Mouse (Mus musculus): Measurements from ENCODE around the gene Pakap.

Pakap gene

DNA sequence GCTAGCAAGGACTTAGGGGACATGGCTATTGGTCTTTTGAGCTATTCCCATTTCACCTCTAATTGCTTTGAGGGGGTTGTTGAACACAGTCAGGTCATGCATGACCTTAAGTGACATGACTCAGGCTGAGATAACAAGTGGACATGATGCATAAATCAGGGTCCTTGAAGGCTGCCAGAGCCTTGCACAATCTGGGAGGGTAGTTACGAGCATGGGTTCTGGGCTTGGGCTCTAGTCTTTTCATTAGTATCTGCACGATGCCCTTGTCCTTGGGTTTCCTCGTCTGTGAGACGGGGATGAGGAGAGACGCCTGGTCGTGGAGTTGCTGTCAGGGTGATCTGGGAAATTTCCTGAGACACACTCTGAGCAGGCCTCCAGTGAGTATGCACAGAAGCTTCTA, 6.7 kb downstream of the Pakap start:
- DNase-seq (ENCODE audit: low spot score): no peak

DNA sequence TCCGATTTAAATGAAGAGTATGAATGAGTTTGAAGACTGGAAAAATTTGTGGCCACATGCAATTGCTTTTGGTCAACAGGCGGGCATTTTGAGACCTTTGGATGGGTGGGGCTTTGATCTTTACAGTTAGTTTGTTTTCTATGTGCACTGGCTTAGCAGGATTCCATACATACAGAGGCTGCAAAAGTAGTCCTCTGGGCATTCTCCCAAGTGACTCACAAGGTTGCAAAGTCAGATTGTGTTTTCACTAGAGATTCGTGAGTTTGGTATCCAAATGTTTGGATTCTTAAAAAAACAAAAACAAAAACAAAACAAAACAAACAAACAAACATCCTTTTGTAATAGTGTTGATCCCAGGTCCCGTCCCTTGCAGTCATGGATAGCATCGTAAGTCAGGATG, 7.7 kb downstream of the Pakap start:
- no peak for DNase-seq (ENCODE audit: low spot score)

DNA sequence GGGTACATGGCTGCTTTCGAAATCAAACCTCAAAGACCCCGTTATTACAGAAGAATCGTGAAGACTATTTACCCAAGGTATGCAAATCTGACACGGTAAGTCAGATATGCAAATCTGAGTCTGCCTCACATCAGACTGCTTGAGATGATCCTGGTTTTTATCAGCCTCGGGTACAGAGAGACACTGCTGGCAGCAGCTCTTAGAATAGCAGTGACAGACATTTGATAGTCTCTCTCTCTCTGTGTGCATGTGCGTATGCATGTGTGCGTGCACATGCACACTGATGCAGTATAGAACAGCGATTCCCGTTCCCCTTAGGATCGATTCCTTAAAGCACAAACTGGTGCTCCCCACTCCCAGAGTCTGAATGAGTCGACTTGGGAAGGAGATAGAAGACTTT, 8.1 kb downstream of the Pakap start:
- no peak for DNase-seq (ENCODE audit: low spot score)

DNA sequence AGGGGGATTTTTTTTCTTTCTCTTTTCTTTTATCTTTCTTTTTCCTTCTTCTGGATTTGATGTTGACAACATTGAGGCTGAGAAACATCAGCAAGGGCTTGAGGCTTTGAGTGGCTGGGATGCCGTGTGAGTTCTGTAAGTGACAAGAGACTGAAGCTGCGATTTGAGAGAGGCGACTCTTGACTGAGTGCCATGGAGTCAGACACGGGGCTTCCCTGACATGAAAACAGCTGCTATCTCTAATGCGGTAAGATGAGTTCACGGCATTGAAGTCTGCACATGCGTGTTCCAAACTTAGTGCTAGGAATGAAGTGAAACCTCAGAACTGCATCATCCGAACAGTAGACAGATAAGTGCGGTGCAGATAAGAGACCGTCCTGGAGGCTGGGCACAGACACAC, 11.7 kb downstream of the Pakap start:
- no peak for DNase-seq (ENCODE audit: low spot score)

DNA sequence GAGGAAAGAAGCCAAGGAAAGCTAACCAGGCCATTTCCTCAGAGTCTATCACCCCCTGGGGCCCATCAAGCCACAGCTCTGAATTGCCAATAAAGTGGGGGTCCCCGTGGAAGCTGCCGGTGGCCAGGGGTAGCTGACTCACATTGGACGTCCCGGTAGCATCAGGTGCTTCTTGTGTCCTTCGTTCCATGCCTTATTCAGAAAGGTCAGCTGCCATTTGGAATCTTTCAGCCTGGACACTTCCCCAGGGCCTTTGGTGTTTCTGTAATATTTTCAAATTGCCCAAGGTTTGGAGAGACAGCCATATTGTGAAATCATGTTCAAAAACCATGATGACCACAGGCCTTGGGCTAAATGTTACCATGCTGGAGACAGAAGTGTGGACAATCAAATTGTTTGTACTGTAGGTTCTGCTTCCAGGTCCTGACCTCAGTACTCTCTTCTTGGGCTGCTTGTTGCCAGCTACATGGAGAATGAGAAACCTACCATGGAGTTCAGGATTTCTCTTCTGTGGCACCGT, 17.4 kb downstream of the Pakap start:
- no peak for DNase-seq (ENCODE audit: low spot score)

DNA sequence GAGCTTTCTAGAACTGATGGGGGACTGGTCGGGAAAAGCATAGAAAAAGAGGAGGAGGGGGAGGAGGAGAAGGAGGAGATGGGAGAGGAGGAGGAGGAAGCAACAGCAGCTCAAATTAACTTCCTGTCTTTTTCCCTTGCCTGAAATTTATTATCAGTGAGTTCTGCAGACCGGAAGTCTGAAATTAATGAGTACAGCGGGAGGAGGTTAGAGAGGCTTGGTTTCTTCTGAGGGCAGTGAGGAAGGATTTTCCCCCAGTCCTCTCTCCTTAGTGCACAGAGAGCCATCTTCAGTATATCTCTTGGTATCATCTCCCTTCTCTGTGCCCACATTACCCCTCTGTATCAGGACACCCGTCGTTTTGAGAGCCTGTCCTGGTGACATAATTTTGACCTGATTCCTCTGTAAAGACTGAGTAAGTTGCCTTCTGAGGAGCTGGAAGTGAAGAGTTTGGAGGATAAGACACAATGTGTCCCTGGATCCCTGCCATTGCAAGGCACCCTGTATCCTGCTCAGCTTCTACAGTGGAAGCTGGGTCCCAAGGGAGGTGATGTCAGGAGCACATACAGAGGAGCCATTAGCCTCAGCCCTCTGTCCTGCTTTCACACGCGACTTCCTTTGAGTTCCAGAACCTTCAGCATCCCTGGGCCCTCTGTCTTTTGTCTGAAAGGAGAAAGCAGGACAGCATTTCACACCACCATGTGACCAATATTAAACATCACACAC, 19.1 kb downstream of the Pakap start:
- DNase-seq (ENCODE audit: low spot score): no peak

DNA sequence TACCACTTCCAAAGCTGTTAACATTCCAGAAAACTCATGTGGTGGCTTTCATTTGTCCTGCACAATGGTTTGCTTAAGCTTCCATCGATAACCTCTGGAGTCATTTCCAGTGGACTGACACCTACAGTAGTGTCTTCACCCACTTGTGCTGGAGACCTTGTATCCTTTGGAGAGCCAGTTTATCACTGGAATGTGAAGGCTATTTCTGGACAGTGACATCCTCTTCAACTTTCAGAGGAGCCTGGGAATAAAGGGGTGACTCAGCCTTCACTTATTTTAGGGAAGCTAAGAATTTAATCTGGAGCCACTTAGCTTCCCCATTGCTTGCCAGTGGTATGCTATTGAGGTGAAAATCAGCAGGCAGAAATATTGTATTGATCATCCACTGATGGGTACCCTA, 20.4 kb downstream of the Pakap start:
- DNase-seq (ENCODE audit: low spot score): no peak

DNA sequence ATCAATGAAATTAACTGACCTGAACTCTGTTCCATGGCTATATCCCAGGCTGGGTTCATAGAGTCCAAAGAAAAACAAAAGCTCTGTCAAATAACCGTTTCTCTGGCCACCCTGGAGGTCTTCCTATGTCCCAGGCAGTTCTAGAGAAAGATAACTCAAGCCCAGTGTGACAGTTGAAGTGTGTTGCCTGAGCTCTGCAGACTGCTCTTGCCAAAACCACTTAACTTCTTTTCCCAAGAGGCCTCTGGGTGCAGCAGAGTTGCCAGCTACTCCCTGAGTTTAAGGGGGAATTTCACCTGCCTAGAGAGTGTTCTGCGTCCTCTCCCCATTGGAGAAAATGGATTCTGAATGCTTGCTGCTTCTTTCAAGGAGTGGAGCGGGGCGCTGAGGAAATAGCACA, 24.8 kb downstream of the Pakap start:
- DNase-seq (ENCODE audit: low spot score): no peak

DNA sequence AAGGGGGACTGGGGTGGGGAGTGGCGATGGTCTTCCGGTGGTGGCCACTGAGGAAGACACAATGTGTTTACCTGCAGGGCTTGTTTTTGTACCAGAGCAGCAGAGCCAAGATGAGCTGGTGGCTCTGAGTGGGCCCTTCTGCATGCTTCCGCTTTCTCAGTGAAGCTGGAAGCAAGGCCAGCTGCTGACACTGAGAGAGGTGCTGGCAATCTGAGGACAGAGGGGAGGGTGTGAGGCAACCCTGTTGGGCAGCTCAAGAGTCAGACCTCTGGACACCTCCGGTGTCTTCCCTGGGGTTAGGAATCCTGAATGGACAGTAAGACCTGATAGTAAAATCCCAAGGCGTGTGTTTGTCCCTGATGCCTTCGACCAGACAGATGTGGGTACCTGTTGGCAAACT, 32.0 kb downstream of the Pakap start:
- no peak for DNase-seq (ENCODE audit: low spot score)

DNA sequence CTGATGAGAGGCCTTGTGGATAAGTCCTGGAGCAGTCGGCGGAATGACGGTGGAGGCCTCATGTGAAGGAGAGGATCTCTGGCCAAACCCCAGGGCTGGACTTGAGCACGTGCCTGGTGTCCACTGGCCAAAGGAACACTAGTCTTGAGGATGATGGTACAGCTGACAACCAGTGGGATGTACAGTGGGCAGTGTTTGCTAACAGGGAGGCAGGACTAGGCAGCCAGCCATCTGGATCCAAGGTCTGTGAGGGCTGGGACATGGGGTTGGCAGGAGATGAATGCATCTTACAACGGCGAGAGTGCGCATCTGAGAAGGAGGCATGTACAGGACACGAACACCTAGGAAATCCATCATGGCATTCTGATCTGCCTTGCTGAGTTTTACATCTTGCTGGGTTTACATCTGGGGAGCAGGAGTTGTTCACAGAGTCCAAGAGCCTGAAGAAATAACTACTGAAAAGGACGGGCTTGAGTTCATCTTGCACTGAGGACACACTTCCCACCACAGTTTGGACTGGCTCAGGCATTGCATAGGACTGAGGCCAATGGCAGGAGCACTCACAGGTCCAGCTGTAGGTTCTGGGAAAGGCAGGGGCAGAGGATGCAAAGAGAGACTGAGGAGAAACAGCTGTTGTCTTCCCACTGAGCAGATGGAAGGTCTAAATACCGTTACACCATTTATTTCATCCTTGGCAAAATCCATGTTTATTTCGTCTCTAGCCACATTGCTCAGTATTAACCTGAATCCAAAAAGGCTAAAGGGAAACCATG, 32.9 kb downstream of the Pakap start:
- no peak for DNase-seq (ENCODE audit: low spot score)

DNA sequence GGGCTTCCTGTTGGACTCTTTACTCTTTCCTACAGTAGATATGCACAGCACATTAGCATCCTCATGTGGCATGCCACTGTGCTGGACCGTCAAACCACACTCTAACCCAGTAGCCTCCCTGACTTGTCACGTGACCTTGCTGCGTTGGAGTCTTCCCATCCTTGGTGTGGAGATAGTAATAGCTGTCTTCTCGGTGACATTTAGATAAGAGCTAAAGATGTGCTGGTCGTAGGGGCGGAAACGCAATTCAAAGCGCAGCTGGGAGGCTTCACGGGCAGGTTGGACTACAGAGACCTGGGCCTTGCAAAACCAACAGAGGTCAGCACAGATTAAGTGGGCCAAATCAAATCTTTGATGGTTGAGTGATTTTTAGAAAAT, 33.5 kb downstream of the Pakap start:
- DNase-seq (ENCODE audit: low spot score): no peak

DNA sequence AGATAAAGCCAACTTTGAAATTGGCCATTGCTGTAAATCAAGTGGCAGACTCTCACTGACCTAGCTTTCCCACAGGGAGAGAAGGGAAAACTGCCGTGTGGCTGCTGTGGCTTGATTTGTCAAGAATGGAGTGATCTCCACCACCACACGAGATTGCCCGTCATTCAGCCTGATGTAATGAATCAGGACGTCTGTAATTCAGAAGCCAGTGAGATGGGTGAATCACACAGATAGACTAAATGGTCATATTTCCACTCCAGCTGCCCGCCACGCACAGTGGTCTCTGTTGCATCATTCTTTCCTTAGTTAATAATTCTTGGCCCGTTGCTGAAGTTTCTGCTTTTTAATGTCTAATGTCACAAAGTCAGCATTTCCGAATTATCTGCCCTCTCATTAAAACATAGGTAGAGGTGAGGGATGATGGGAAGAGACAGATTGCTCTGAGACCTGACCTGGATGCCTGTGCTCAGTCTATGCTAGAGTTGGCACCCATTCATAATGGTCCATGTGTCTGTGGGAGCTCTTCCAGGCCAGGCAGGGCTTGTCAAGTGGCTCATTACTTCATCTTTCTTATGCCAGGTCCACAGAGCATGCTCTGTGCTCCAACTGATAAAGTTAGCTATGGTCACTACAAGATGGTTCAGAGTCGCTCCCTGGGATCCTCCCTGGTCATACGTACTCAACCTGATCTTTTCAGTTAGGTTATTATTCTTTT, 34.1 kb downstream of the Pakap start:
- DNase-seq (ENCODE audit: low spot score): no peak

DNA sequence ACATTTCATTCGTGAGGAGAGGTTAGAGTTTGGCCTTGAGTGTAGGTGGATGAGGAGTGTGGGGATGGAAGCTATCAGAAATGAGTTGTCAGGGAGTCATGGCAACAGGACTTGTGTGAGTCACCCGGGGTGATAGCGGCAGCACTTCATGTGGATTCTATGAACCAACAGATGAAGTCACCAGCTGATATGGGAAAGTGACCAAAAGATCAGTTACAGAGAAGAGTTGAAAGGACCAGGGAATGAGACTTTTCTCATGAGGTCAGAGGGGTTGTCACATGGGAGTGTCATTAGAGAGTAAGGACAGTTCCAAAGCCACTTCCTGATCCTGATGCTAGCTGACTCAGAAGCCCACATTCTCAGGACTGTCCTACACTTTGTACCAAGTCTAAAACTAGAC, 38.3 kb downstream of the Pakap start:
- DNase-seq (ENCODE audit: low spot score): no peak

DNA sequence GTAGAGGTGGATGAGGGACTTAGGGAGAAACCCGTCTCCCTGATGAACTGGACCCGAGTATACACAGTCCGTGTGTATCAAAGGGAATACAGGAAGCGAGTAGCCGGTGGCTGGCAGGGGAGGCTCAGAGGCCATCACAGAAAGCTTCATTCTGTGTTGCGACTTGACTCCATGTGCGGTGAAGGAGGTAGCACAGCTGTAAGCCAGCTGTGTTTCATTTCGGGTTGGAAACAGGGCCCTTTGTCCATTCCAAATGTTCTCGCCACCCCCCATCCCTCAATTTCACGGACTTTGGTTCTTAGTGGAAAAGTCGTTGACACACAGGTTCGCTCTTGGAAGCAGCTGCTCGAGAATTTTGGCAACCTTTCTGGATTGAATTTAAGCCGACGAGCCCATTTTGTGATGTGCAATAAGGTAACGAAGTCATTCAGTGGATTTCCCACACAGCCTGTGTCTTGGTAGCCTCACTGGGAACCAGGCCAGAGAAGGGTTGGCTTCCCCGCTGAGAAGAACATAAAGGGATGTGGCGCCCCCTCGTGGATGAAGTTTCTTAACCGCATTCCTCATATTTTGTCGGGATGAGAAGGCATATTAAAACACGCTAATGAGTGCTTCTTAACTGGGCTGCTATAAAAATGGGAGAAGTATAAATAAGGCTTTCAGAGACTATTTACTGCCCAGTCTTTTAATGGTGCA, 39.4 kb downstream of the Pakap start:
- DNase-seq (ENCODE audit: low spot score): peak; percentile 91

DNA sequence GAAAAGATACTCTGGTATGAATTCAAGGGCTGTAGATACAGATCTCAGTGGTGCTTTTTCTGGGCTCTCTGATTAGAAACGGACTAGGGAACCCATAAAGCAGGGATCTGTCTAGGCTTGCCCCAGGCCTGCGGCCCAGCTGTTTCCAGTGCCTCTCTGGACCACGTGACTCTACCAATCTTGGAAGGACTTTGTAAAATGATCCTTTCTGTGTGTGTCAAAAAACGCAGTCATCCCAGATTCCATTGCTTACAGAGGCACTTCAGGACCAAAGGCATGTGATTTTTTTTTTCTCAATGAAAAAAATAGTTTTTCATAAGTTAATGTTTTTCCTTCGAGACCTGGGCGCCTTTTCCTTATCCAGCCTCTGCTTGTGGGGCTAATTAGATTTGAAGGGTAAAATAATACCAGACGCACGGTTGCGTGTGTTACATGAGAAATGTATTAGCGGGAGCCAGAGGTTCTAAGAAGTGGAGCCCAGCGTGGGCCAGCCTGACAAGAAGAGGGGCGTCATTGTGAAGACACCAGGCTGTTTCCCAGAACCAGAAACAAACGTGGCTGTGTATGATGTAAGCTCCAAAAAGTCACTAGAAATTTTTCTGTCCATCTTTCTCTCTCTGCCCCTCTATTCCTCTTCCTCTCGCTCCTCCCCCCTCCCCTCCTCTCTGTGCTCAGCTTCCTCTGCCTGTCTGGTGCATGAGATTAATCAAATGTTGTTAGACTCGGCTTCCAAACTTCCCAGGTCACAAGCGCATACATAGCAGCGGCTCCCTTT, 43.5 kb downstream of the Pakap start:
- peak; percentile 28 for DNase-seq (ENCODE audit: low spot score)

DNA sequence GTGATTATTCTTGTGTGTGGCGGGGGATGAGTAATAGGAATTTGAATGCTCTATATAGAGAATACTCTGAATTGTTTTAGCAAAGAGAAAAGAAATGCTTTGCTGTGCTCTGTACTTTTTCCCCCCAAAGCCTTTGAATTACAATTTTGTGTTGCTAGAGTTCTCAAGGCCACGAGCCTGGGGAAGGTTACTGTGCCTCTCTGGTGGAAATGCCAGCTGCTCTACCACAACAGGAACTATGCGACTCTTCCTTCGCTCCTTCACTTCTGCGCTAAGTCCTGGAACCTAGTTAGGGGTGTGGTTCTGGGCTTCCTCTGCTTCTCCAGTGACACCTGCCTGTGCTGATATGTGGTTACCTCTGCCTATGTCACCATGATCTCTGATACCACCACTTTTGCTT, 44.7 kb downstream of the Pakap start:
- DNase-seq (ENCODE audit: low spot score): no peak

DNA sequence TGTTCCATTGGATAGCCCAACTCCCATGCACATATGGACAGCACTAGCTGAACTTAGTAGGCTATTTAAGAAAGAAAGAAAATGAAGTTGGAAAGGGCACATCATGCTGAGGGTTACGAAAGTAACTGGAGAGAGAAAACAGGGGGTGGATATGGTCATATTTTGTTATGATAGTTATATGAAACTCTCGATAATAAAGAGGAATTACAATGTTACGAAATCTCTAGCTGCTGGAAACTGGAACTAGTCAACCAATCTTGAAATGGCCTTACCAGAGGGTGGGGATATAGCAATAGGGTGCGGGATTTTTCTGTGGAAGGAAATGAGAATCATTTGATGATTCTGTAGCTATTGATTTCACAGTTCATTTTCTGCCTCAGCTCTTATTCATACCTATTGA, 46.7 kb downstream of the Pakap start:
- DNase-seq (ENCODE audit: low spot score): no peak

DNA sequence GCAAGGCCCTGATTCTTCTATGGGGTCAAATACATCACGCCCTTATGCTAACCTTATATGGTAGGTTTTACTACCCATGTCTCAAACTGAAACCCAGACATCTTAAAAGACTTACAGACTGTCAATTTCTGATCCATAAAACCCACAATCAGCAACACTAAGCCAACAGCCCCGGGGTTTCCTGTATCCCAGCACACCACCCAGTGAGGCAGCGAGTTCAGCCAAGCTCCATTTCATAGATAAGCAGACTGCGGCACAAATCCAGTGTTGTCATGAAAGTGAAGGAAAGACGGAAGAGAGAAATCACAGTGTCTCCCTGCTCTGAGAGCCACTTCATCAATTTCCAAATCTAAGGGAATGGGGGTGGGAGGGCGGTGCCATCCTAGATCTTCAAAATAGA, 50.8 kb downstream of the Pakap start:
- DNase-seq (ENCODE audit: low spot score): no peak

DNA sequence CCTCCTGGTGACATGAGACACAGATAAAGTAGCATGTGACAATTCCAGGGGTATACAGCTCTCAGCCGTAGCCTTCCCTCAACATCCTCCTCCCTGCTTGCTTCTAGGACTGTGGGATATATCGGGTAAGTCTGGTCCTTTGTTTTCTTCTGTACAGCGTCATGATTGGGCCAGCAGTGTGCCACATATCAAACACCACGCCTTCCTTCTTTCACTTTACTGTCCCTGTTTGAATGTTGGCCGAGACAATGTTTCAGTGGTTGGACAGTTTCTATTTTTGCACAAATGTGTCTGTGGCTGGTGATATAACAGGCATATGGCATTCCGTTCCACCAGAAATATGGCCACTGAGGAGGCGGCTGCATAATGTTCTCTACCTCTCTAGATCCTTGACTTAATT, 54.8 kb downstream of the Pakap start:
- DNase-seq (ENCODE audit: low spot score): no peak

DNA sequence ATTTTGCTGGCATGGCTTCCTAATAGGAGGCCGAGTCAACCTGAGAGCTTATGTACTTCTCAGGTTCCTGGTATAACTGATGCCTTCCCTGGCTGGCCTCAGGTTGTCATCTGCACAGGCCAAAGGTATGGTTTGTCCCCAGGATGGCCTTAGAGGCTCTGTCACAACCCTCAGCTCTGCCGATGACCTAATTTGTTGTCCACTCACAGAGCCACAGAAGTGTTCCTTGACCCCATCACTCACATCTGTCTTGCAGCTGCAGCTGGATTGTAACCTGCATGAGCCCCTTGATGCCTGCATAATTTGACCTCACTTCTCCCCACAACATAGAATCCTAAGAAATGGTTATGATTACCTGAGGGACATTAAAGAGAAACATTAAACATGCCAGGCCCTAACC, 56.8 kb downstream of the Pakap start:
- no peak for DNase-seq (ENCODE audit: low spot score)

DNA sequence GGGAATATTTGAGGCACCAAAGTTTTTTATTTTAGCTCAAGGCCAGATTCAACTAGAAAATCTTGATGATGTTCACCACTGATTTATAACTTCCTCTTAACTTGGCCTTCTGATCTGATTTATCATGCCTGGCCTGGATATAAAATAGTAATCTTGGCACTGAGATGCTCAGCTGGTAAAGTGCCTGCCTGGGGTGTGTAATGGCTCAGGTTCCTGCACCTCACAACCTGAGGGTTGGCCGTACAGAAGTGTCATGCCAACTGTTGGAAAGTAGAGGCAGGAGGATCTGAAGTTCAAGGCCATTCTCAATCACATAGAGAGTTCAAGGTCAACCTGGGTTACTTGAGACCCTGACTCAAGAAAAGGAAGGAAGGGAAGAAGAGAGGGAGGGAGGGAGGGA, 57.3 kb downstream of the Pakap start:
- DNase-seq (ENCODE audit: low spot score): no peak

DNA sequence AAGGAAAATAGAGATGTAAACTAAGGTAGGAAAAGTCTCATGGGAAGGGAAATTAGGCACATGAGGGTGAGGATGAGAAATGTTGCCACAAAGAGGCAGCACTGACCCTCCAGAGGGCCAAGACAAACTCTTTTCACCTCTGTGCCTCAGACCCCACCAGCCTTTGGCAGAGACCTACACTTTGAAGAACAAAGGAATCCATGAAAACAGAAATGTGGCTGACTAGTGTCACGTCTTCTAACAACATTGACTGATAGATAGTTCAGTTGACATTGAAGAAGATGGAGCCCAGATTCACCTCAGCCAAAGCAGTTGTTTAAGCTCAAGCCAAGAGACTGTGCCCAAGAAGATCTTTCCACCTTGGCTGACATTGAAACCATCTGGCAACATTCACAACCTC, 57.8 kb downstream of the Pakap start:
- DNase-seq (ENCODE audit: low spot score): no peak

Measured in urinary bladder, postnatal 14 days (tissue).